Mouse (Mus musculus) thymus, postnatal 10 days (tissue): ENCODE measurements at regions not wholly inside any gene's neighbourhood (a gene's known extent, or its start where the extent isn't known, plus 50 kb on each side); places are given as distances from the start of the nearest gene placed in this dataset.

Experiments used
- DNase-seq, 2 experiments: peaks; one replicate each; pipeline ENCODE4 v3.0.0; 2021; ENCODE audit warnings: low spot score in 2 of 2

GRCm38 (mm10) chr7:136232177-136232576 lies 516.0 kb upstream of the Mki67 start:
- no peak for DNase-seq

DNA sequence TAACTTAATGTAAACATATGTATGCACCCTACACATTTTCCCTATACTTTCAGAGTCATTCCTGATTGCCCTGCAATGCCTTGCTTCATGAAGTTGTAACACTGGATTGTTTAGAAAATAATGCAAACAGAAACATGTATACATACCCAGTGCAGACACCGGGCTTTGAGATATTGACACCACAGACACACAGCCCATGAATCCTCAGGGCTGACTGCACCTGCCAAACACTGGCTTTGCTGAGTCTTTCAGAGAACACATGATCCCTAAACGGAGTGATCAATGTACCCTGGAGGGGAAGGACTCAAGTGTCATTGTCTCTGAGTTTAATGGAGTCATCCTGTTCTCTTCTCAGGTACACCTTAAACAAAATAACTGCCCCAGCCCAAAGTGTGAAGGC lies 519.4 kb upstream of the Mki67 start:
- no peak for DNase-seq

DNA sequence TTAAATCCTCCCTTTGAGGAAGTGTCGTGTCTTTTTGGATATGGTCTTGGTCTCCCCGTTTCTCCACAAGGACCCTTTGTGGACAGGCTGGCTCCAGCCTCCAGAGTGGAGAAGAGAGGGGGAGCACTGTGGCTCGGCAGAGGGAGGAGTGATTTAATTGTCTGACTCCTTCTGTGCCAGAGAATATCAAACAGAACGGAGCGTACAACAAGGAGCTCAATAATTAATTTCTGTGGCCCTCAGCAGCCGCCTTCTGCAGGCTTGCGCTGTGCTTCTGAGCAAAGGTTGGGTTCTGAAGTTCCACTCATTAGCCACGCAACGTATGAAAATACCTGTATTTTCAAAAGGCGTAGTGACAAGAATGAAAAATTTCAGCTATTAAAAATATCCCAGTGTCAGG lies 520.2 kb upstream of the Mki67 start:
- no peak for DNase-seq

- no peak for DNase-seq
Observed at GRCm38 (mm10) chr7:136265691-136266090, 549.5 kb upstream of the Mki67 start.

DNA sequence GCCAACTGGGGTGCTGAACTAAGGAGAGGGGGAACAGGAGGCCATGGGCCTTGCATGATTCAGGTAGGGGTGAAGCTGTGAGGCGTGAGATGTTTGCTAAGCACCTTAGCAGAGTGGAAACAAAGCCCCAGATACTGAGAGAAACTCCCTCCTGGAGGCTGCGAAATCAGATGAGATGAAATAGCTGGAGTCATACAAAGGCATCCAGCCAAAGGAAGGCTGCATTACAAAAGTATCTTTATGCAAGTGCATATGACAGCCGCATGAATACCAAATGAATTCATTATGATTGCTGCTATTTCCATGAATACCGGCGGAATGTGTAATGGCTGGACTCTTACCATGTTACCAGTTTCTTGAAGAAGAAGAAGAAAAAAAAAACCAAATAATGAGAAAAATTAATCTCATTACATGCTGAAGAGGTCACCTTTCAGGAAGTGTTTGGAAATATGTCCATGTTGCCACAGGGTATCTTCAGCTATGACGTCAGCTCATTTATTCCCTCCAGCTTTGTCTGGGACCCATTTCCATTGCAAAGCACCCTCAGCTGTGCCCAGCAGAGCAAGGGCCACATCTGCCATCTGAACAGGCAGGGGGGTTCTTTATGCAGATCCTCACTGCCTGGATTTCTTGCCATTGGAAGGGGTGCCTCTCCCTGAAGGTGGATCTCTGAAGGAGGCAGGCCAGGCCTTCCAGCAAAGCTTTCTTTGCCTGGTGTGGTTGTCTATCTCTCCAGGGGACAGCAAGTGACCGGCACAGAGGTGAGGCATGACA lies 551.7 kb upstream of the Mki67 start:
- DNase-seq = no peak

GRCm38 (mm10) chr7:136275651-136276050 lies 559.5 kb upstream of the Mki67 start:
- no peak for DNase-seq

- DNase-seq = no peak
Observed at GRCm38 (mm10) chr7:136283770-136284169, 567.6 kb upstream of the Mki67 start.

DNA sequence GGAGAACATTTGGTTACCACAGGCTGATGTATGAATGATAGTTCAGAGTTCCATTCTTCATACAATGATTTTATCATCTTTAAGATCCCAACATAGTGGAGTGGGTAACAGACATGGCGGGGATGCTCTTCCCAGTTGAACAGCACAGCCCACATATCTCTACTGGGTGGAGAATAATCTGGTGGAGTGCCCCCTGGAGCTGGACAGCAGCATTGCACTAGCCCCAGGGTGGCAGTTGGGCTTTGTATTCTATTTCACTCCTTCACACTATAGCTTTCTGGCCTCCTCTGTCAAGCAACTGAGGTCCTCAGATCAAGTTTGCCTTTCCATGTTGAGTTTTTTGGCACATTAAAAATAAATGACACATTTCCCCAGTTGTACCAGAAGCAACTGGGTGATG lies 569.4 kb upstream of the Mki67 start:
- no peak for DNase-seq

- no peak for DNase-seq
Observed at GRCm38 (mm10) chr7:136293536-136294145, 577.5 kb upstream of the Mki67 start.

DNA sequence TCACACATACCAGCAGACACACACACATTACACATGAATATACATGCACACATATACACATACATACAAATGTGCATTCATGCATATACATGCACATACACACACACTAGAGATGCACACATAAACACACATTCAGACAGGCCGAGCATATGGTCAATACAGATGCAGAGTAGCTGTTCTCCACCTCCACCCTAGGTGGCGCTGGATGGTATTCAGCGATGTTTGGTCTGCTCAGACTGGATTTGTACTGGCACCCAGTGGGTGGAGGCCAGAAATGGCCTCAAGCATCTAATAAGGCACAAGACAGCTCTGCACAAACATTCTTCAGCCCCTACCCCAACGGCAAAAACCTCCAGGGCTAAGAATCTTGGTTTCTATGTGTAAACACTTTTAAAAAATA lies 578.3 kb upstream of the Mki67 start:
- DNase-seq = no peak

DNA sequence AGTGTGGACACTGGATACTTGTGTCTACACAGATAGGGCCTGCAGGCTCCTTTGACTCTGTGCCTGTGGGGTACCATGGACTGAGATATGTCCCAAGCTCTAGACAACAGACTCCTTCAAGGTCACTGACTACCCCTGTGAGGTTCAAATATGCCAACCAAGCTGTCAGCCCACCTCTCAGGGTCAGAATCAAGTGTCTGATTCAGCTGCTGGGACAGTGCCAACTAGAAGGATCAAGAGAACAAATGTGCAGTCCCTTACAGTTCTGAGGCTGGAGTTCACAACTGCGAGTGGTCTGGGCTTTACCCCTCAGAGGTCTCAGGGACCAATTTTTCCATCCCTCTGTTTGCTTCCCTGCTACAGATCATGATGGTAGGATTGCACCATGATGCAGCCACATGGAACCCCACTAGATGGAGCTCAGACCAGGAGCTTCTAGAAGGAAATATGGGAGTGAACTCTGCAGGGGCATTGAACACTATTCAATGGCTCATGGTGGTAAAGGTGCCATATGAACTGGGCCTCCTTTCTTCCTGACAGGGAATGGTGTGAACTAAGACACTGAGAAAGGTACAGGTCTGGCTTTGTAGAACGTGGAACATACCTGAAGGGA lies 581.8 kb upstream of the Mki67 start:
- no peak for DNase-seq

DNA sequence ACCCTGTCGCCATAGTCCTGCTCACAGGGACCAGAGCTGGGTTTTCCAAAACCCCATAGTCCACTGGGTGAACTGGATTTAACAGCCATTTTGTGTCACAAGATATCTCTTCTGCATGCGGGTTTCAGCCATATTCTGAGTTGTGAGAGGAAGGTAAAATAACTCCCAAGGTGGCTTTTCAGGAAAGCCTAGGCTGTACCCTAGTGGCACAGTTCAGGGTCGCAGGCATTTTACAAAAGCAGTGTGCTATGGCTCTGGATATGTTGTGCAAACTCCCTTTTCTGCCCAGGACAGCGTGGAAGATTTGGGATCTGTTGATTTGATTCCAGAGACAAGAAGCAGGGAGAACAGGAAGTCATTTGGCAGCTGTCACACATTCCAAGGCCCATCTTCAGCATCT lies 588.3 kb upstream of the Mgmt start:
- DNase-seq = no peak

- no peak for DNase-seq
Observed at GRCm38 (mm10) chr7:136308765-136309164, 585.6 kb upstream of the Mgmt start.

GRCm38 (mm10) chr7:136327281-136327680 lies 567.1 kb upstream of the Mgmt start:
- DNase-seq = no peak

- no peak for DNase-seq
Observed at GRCm38 (mm10) chr7:136330431-136330830, 564.0 kb upstream of the Mgmt start.

GRCm38 (mm10) chr7:136332805-136333204 lies 561.6 kb upstream of the Mgmt start:
- no peak for DNase-seq

DNA sequence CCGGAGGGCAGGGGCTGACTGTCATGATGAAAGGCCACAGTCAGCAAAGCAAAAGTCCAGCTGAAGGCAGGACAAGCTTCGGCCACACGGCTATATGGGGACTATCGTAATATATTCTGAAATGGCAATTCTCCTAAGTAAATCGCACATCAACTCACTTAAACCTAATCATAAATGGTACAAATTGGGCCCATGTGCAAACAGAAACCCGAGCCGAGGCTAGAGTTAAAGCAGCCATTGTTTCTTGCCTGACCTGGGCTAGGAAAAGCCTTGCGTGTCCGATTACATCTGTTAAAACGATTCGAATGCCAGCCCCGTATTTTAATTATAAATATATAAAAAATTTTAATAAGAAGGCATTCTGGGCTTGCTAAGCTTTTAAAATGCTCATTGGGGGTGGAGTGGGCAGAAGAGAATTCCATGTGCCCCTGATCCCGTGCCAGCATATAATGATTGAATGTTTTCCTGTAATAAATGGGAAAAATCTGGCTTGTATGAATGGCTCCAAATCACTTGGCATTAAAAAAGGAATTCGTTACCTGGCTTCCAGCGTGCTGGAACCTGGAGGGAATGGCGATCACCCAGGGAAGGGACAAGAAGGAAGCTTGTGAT lies 552.7 kb upstream of the Mgmt start:
- no peak for DNase-seq

DNA sequence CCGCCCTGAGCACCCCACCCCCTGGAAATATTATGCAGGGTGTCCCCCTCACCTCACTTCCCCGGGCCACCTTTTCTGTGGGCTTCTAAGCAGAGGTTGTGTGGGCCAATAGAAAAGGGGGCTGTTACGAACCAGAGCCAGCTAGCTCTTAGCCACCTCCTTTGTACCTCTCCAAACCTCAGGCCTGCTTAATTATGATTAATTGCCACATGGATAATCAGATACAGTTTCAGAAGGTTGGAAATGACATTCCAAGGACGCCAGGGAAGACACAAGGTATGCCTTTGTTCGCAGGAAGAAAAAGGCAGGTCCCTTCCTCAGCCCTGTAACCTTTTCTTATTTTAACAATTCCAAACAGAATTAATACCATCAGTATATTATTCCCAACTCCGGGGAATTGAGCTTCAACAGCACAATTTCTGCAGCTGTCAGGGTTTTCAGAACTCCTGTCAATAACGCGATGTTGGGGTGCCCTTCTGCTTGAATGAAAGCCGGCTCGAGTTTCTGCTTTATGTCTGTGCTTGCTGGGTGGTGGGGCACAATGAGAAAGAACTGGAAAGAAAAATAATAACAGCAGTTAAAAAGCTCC lies 552.1 kb upstream of the Mgmt start:
- no peak for DNase-seq

DNA sequence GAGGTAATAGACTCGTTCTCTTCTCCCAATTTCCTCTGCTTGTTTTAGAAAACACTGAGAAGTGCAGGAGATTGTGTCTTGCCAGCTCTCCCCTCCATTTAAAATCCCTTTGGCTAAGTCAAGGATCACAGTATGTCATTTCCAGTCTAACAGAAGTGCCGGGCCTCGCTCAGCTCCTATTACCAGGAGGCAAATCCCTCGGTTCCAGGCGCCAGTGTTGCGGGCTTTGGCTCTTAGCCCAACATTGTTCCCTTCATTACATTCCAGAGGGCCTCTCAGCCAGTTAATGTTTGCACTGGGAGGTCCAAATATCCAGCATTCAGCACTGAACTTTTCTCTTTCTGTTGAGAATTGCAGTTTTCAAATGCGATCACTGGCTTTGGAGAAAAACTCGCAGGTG lies 551.6 kb upstream of the Mgmt start:
- no peak for DNase-seq

DNA sequence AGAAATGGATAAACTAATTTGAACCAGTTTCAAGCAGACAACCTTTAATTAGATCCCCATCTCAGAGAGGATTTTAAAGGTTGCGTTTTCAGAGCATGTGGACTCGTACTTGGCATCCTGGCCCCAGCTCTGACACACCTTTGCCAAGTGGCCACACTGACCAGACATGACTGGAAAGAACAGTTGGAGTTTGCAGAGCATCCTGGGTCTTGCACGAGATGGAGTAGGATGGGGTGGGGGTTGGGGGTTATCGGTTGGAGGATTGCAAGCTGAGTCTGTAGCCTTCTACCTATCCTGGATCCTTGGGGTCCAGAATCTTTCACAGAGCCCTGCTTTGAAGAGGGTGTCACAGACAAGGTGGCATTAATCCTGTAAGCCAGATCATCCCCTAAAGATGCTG lies 550.9 kb upstream of the Mgmt start:
- no peak for DNase-seq

- no peak for DNase-seq
Observed at GRCm38 (mm10) chr7:136345051-136345450, 549.4 kb upstream of the Mgmt start.

DNA sequence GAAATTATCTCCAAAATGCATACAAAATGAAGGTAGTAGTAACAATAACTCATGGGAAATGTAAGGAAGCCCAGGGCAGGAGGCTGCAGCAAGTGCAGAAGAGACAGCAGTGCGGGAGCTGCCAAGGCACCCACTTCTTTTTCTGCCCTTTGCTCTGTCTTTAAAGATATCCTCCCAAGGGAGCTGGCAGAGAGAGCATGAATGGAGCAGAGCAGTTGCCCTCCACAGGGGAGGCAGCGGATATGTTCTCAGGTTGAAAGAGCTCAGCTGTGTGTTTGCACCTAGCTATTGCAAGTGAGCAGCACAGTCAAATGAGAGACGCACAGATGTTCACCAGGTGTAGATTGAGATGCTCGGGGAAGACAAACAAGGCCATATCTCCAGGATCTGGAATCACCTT lies 547.9 kb upstream of the Mgmt start:
- DNase-seq = no peak
